Mouse (Mus musculus) forebrain, embryonic 11.5 days (tissue): ENCODE measurements around the gene Pick1. TPM values are rescaled to one million over a fixed set of nuclear protein-coding genes. Genes with fewer than 3 reads are reported as not detected.

Experiments
- ATAC-seq: fragments of 200-750 bp; cut with Nextera tagmentation; replicated peaks from 2 replicates; pipeline ENCODE4 v1.8.0; 2017; ENCODE audit warnings: moderate TSS enrichment; ENCODE audit not compliant: low FRiP score
- DNase-seq: peaks from one replicate; pipeline ENCODE4 v3.0.0-alpha.2; 2017; ENCODE audit warnings: low spot score
- H3K27ac ChIP-seq: fragments of 300-500 bp; sonication (generic); 2 replicates; pipeline ENCODE4 v1.5.1; 2014; ENCODE audit warnings: low read depth, low read length
- H3K27me3 ChIP-seq: fragments of 300-500 bp; sonication (generic); 2 replicates; pipeline ENCODE4 v1.6.1; 2014; ENCODE audit warnings: mild to moderate bottlenecking, low read length, mixed read lengths; ENCODE audit not compliant: control insufficient read depth, insufficient read depth
- H3K36me3 ChIP-seq: fragments of 300-500 bp; sonication (generic); 2 replicates; pipeline ENCODE4 v1.6.1; 2014; ENCODE audit warnings: mild to moderate bottlenecking, low read length, moderate library complexity, mixed read lengths; ENCODE audit not compliant: control insufficient read depth, insufficient read depth
- H3K4me1 ChIP-seq: fragments of 300-500 bp; sonication (generic); replicated peaks from 2 replicates; pipeline ENCODE4 v1.6.1; 2014; ENCODE audit warnings: low read length, mixed read lengths; ENCODE audit not compliant: control insufficient read depth, insufficient read depth
- H3K4me2 ChIP-seq: fragments of 300-500 bp; sonication (generic); 2 replicates; pipeline ENCODE4 v1.6.1; 2014; ENCODE audit warnings: low read depth, mild to moderate bottlenecking, low read length, moderate library complexity, mixed read lengths; ENCODE audit not compliant: severe bottlenecking
- H3K4me3 ChIP-seq: fragments of 300-500 bp; sonication (generic); 2 replicates; pipeline ENCODE4 v1.5.1; 2014; ENCODE audit warnings: low read depth, low read length
- H3K9ac ChIP-seq: fragments of 300-500 bp; sonication (generic); 2 replicates; pipeline ENCODE4 v1.6.1; 2014; ENCODE audit warnings: low read length
- H3K9me3 ChIP-seq: fragments of 300-500 bp; sonication (generic); 2 replicates; pipeline ENCODE4 v1.6.1; 2016; ENCODE audit warnings: low read length, mixed read lengths; ENCODE audit not compliant: control insufficient read depth
- whole genome bisulfite sequencing: fragments of 180-500 bp; shearing (Covaris S2); extraction: QIAGEN DNeasy Blood & Tissue Kit; methylation state at CpG from one replicate; pipeline ENCODE4 v1.1.7; 2014; 5-methylcytosine and 5-hydroxymethylcytosine counted together
- polyA plus RNA-seq: library from polyadenylated mRNA; unstranded; fragments of >200 nt; fragmentation: Nextera tagmentation; extraction: Ambion mirVana; gene quantifications from 2 replicates; pipeline ENCODE4 v1.2.1, GENCODE M21; 2014

The Pick1 gene
- polyA plus RNA-seq, 1 experiment from 2014 or later: 29.0 TPM

DNA sequence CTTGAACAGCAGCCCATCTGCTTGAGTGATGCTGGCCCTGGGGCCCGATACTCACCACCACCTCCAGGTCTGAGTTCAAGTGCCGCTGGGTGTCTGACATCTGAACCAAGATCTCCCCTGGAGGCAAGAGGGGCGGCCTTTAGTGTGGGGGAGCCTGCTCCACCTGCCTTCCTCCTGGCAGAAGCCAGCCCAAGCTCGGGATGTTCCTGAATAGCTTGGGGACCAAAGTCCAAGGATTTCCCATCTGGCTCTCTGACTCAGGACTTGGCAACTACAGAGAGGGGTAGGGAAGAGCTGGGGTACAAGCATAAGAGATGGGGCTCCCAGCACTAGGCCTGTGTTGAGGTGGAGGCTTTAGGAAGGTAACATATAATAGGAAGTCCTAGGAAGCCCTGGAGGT lies 54.4 kb downstream of the Pick1 start:
- Histone ChIP-seq H3K4me1 (no peaks in the 10 kb centered on the region), H3K27ac (no peak overlapping the region), H3K9me3 (no peaks in the 10 kb centered on the region), H3K4me3 (no peak overlapping the region), H3K9ac (no peak overlapping the region), H3K36me3 (no peaks in the 10 kb centered on the region), H3K4me2 (no peak overlapping the region), H3K27me3 (no peaks in the 10 kb centered on the region)
- DNase-seq: no peak
- ATAC-seq: no peak
- 85% methylated on average over 4 of the region's 4 CpGs for WGBS

DNA sequence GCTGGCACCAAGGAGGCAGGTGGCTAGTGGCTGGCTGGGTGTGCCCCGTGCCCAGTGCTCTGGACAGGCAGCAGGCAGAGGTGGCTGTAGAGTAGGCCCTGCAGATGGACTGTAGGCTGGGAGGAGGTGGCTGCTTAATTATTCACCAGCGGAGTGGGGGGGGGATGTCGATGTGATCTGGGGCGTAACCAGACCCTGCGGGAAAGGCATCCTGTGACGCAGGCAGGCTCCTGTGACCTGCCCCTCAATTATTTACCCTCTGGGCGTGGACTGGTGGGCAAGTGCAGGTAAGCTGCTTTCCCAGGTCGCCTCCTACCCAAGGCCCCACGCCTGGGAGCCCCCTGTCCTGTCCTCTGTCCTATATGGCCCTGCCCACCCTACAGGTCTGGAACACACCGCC lies 56.4 kb downstream of the Pick1 start, which contains the start of gene Baiap2l2:
Gene Baiap2l2 (minus strand): TSS at position 139 of the 400 bp plus-strand sequence.
- H3K4me1 ChIP-seq: no peaks in the 10 kb centered on the region
- DNase-seq: no peak
- 69% methylated on average over 10 of the region's 10 CpGs for WGBS
- H3K9me3 ChIP-seq: no peaks in the 10 kb centered on the region
- no peaks in the 10 kb centered on the region for H3K27me3 ChIP-seq
- H3K4me2 ChIP-seq: no peak within 1 kb of the TSS
- no peaks in the 10 kb centered on the region for H3K36me3 ChIP-seq
- H3K4me3 ChIP-seq: no peak within 1 kb of the TSS
- no peak for ATAC-seq
- H3K27ac ChIP-seq: no peak within 1 kb of the TSS
- no peak within 1 kb of the TSS for H3K9ac ChIP-seq

DNA sequence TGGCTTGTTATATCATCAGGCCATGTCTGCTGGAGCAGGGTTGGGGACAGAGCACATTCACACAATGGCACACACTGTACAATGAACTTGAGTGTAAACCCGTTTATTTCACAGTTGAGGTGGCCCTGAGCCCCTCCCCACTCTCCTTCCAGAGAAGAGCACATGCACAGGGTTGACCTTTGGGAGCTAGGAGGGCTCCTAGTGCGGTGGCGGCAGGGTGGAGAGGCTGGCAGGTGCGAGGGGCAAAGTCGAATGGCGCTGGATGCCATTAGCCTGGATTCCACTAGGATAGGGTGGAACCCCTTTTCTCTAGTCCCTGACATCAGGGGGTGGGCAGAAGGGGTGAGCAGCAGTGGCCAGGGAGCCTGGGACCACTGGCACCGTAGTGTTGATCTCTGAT lies 57.2 kb downstream of the Pick1 start:
- no peaks in the 10 kb centered on the region for H3K36me3 ChIP-seq
- H3K9ac ChIP-seq: no peak overlapping the region
- no peak overlapping the region for H3K4me2 ChIP-seq
- no peak for DNase-seq
- no peaks in the 10 kb centered on the region for H3K27me3 ChIP-seq
- H3K4me1 ChIP-seq: no peaks in the 10 kb centered on the region
- no peaks in the 10 kb centered on the region for H3K9me3 ChIP-seq
- no peak overlapping the region for H3K4me3 ChIP-seq
- ATAC-seq: no peak
- no peak overlapping the region for H3K27ac ChIP-seq
- 89% methylated on average over 7 of the region's 7 CpGs for WGBS

DNA sequence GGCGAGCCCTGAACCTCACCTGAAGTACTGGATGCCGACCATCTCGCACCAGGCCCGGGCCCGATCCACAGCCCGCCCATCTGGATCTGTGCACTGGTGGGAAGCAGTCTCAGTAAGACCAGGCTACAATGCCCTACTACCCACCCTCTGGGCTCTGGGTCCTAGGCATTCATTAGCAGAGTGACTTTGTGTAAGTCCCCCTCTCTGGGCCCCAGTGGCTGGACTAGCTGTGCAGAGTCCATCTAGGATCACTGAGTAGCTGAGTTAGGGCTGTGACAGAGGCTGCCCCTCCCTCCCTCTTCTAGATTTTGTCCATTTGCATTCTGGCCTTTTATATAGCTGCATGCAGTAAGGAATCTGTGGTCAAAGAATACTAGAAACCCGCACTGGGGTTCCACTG lies 58.1 kb downstream of the Pick1 start:
- no peaks in the 10 kb centered on the region for H3K4me1 ChIP-seq
- H3K36me3 ChIP-seq: no peaks in the 10 kb centered on the region
- 88% methylated on average over 7 of the region's 7 CpGs for WGBS
- no peak overlapping the region for H3K27ac ChIP-seq
- ATAC-seq (no peak), DNase-seq (no peak)
- H3K4me2 ChIP-seq: no peak overlapping the region
- H3K9ac ChIP-seq: no peak overlapping the region
- no peak overlapping the region for H3K4me3 ChIP-seq
- no peaks in the 10 kb centered on the region for H3K27me3 ChIP-seq
- no peaks in the 10 kb centered on the region for H3K9me3 ChIP-seq

- 80% methylated on average over 3 of the region's 3 CpGs for WGBS
These were observed 59.4 kb downstream of the Pick1 start for GRCm38 (mm10) chr15:79288387-79288786.

GRCm38 (mm10) chr15:79289441-79289840 lies 60.5 kb downstream of the Pick1 start:
- H3K4me1 ChIP-seq: no peaks in the 10 kb centered on the region
- H3K4me2 ChIP-seq: no peak overlapping the region
- DNase-seq: no peak
- no peak overlapping the region for H3K9ac ChIP-seq
- H3K4me3 ChIP-seq: no peak overlapping the region
- H3K27me3 ChIP-seq: no peaks in the 10 kb centered on the region
- H3K9me3 ChIP-seq: no peaks in the 10 kb centered on the region
- H3K27ac ChIP-seq: no peak overlapping the region
- ATAC-seq: no peak
- no peaks in the 10 kb centered on the region for H3K36me3 ChIP-seq
- 91% methylated on average over 12 of the region's 12 CpGs for WGBS

More at GRCm38 (mm10) chr15:79288387-79288786, 59.4 kb downstream of the Pick1 start:
- Histone ChIP-seq H3K4me2 (no peak overlapping the region), H3K4me3 (no peak overlapping the region), H3K36me3 (no peaks in the 10 kb centered on the region), H3K27me3 (no peaks in the 10 kb centered on the region), H3K4me1 (no peaks in the 10 kb centered on the region), H3K9ac (no peak overlapping the region), H3K27ac (no peak overlapping the region), H3K9me3 (no peaks in the 10 kb centered on the region)
- no peak for DNase-seq
- ATAC-seq: no peak

DNA sequence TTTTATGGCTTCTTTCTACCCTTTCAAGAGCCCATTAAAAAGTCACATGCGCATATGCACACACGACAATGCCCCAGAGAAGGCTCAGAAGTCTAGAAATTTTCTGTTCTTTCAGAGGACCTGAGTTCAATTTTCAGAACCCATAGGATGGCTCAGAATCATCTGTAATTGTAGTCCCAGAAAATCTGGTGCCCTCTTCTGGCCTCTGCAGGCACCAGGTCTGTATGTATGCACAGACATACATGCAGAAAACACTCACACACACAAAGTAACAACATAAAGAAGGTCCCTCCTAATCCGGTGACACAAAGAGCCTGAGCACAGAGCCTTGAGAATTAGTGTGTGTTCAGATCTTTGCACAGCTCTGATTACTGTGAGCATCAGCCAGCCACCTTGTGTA lies 61.4 kb downstream of the Pick1 start:
- no peak overlapping the region for H3K4me3 ChIP-seq
- H3K4me1 ChIP-seq: no peaks in the 10 kb centered on the region
- no peak for DNase-seq
- ATAC-seq: no peak
- H3K4me2 ChIP-seq: no peak overlapping the region
- H3K9me3 ChIP-seq: no peaks in the 10 kb centered on the region
- H3K36me3 ChIP-seq: no peaks in the 10 kb centered on the region
- H3K9ac ChIP-seq: no peak overlapping the region
- no peaks in the 10 kb centered on the region for H3K27me3 ChIP-seq
- H3K27ac ChIP-seq: no peak overlapping the region
- 85% methylated on average over 3 of the region's 3 CpGs for WGBS

DNA sequence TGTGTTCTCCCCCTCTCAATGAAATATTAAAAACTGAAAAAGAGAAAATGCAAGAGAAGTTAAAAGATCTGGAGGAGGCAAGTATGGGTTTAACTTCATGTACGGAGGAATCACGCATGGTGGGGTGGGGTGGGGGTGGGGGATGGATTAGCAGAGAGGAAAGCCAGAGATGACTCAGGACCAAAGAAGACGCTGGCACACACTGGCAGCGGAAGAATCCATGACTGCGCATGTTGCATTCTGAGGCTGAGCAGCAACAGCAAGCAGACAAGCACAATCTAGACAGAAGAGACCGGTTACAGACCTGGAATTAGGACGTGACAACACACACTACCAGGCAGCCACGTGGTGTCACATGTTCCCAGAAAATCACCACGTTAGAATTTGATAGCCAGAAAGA lies 63.8 kb downstream of the Pick1 start:
- 92% methylated on average over 9 of the region's 9 CpGs for WGBS
- Histone ChIP-seq H3K36me3 (no peaks in the 10 kb centered on the region), H3K4me3 (no peak overlapping the region), H3K27me3 (no peaks in the 10 kb centered on the region), H3K4me2 (no peak overlapping the region), H3K9me3 (no peaks in the 10 kb centered on the region), H3K9ac (no peak overlapping the region), H3K4me1 (no peaks in the 10 kb centered on the region), H3K27ac (no peak overlapping the region)
- no peak for ATAC-seq
- no peak for DNase-seq

DNA sequence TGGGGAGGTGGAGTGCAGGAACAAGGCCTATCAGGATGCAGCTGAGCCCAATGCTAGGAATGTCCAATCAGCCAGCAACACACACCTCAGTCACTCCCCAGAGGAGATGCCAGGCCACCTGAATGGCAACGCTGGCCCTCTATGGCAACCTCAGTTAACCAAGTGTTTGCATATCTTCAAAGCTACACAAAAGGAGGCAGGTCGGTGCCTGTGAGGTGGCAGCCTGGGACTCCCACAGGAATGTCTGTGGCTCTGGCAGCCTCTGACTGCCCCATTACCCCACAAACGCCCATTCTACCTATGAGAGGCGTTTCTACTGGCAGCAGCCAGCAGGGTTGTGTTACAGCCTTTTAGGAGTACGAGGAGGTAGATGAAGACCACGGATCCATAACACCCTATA lies 69.6 kb downstream of the Pick1 start:
- no peaks in the 10 kb centered on the region for H3K36me3 ChIP-seq
- no peaks in the 10 kb centered on the region for H3K27me3 ChIP-seq
- no peak overlapping the region for H3K4me3 ChIP-seq
- DNase-seq: no peak
- ATAC-seq: no peak
- no peak overlapping the region for H3K9ac ChIP-seq
- no peak overlapping the region for H3K4me2 ChIP-seq
- H3K4me1 ChIP-seq: no peaks in the 10 kb centered on the region
- 91% methylated on average over 6 of the region's 6 CpGs for WGBS
- H3K27ac ChIP-seq: no peak overlapping the region
- H3K9me3 ChIP-seq: no peaks in the 10 kb centered on the region
